Mouse (Mus musculus): ENCODE measurements at regions not wholly inside any gene's neighbourhood (a gene's known extent, or its start where the extent isn't known, plus 50 kb on each side); places are given as distances from the start of the nearest gene placed in this dataset.

DNA sequence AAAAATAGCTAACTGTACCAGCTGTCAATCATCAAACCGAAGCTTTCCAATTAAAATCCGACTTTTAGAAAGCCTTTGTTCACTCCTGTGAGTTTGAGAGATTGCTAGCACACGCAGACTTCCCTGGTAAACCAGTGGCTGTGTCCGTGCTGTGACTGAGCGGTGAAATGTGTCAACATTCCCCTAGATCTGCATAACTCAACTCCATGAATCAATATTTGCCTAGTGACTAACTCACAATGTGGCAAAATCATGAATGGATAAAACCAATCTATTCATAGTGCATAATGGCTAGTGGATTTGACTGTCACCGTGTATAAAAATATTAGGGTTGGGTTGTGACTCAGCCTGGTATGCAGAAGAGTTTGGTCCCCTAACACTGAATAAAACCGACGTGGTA lies 84.4 kb upstream of the Id2 start:
- TF ChIP-seq CTCF (conservative IDR thresholded peaks at IDR 0.05; ENCODE audit: low read length) (no peak), POU5F1 (IDR thresholded peaks at IDR 0.05; ENCODE audit: borderline replicate concordance, low read length) (no peak), NANOG (IDR thresholded peaks at IDR 0.05; ENCODE audit: borderline replicate concordance, low read length) (no peak)
